Mouse (Mus musculus): ENCODE results near the gene 6030445D17Rik.
A peak's percentile ranks its signal among the peaks of the same experiment; 100 is the strongest.

GRCm38 (mm10) chr4:136425000-136425288 lies 37.1 kb upstream of the 6030445D17Rik start:
- TF ChIP-seq CTCF (IDR thresholded peaks at IDR 0.05; ENCODE audit: borderline replicate concordance, extremely low read depth, insufficient read depth, insufficient read length) (peak; percentile 43; the same call in 1 of the 2 replicates), POLR2A (IDR thresholded peaks at IDR 0.05; ENCODE audit: borderline replicate concordance, extremely low read depth, insufficient read depth, insufficient read length, poor library complexity, severe bottlenecking) (no peak)
